Mouse (Mus musculus): Measurements from ENCODE around the gene Prdm16. TPM values are rescaled to one million over a fixed set of nuclear protein-coding genes. Genes with fewer than 3 reads are reported as not detected.

Gene Prdm16
- polyA plus RNA-seq, 1 experiment from 2014 or later, result 21.8 TPM

GRCm38 (mm10) chr4:154602409-154602808 lies 34.3 kb downstream of the Prdm16 start:
- 83% methylated on average over 10 of the region's 10 CpGs for WGBS
- peaks cover 23% of the 10 kb centered on the region for H3K27me3 ChIP-seq (replicated peaks)
- peaks cover 42% of the 10 kb centered on the region for H3K4me1 ChIP-seq (replicated peaks)
- ATAC-seq (ENCODE audit: insufficient number of reproducible peaks, low FRiP score), result no peak
- no peak overlapping the region for H3K4me2 ChIP-seq
- H3K9me3 ChIP-seq (replicated peaks), result no peaks in the 10 kb centered on the region
- no peak overlapping the region for H3K4me3 ChIP-seq
- H3K9ac ChIP-seq, result no peak overlapping the region
- H3K36me3 ChIP-seq, result no peaks in the 10 kb centered on the region
- H3K27ac ChIP-seq (ENCODE audit: poor library complexity, severe bottlenecking), result no peak overlapping the region

DNA sequence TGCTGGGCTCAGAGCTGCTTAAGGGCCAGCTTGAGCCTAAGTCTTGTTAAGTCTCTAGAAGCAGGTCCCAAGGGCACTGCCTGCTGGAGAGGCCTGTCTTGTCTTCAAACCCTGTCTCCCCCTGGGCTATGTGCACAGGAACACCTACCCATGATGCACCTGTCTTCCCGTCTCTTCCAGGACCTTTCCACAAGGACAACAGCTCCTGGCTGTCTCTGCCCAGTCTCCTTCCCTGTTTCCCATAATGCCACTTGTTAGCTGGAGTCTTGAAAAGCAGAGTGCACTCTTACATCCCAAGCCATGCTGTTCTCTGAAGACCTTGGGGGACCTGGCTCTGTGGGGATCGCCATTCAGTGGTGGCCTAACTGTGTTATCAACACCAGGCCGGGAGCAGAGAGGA lies 35.7 kb downstream of the Prdm16 start:
- Histone ChIP-seq H3K4me3 (no peak overlapping the region), H3K36me3 (no peaks in the 10 kb centered on the region), H3K4me2 (no peak overlapping the region), H3K4me1 (replicated peaks) (peaks cover 55% of the 10 kb centered on the region), H3K9me3 (replicated peaks) (no peaks in the 10 kb centered on the region), H3K9ac (no peak overlapping the region), H3K27me3 (replicated peaks) (peaks cover 27% of the 10 kb centered on the region), H3K27ac (ENCODE audit: poor library complexity, severe bottlenecking) (no peak overlapping the region)
- no peak for ATAC-seq (ENCODE audit: insufficient number of reproducible peaks, low FRiP score)
- WGBS, result 52% methylated on average over 3 of the region's 3 CpGs

GRCm38 (mm10) chr4:154599977-154600376 lies 36.7 kb downstream of the Prdm16 start:
- H3K9ac ChIP-seq, result no peak overlapping the region
- no peak for ATAC-seq (ENCODE audit: insufficient number of reproducible peaks, low FRiP score)
- H3K4me3 ChIP-seq, result no peak overlapping the region
- H3K36me3 ChIP-seq, result no peaks in the 10 kb centered on the region
- H3K4me2 ChIP-seq, result no peak overlapping the region
- WGBS, result 50% methylated on average over 10 of the region's 10 CpGs
- H3K9me3 ChIP-seq (replicated peaks), result no peaks in the 10 kb centered on the region
- H3K27me3 ChIP-seq (replicated peaks), result peaks cover 33% of the 10 kb centered on the region
- H3K27ac ChIP-seq (ENCODE audit: poor library complexity, severe bottlenecking), result no peak overlapping the region
- peaks cover 65% of the 10 kb centered on the region for H3K4me1 ChIP-seq (replicated peaks)

DNA sequence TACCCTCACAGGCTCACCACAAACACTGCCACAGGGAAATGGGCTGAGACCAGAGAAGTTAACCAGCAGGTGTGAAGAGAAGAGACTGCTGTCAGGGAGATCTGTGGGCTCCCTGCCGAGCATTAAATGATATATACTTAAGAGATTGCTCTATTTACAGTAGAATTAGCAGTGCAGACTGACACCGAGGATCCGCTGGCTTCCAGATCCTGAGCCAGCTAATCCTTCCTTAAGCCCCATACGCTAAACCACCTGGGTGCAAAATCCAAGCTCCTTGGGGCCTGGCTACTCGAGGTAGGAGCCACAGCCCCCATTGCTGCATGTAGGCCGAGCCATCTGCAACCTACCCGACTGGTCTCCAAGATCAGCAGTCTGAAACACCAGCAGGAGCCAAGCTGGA lies 38.3 kb downstream of the Prdm16 start:
- Histone ChIP-seq H3K4me1 (replicated peaks) (peaks cover 68% of the 10 kb centered on the region), H3K9me3 (replicated peaks) (no peaks in the 10 kb centered on the region), H3K36me3 (no peaks in the 10 kb centered on the region), H3K27me3 (replicated peaks) (peaks cover 33% of the 10 kb centered on the region), H3K27ac (ENCODE audit: poor library complexity, severe bottlenecking) (no peak overlapping the region), H3K9ac (no peak overlapping the region), H3K4me3 (no peak overlapping the region), H3K4me2 (no peak overlapping the region)
- 55% methylated on average over 7 of the region's 7 CpGs for WGBS
- ATAC-seq (ENCODE audit: insufficient number of reproducible peaks, low FRiP score), result no peak

- ATAC-seq (ENCODE audit: insufficient number of reproducible peaks, low FRiP score), result no peak
- no peak overlapping the region for H3K4me2 ChIP-seq
- WGBS, result 44% methylated on average over 4 of the region's 4 CpGs
- H3K36me3 ChIP-seq, result no peaks in the 10 kb centered on the region
- no peak overlapping the region for H3K9ac ChIP-seq
- no peaks in the 10 kb centered on the region for H3K9me3 ChIP-seq (replicated peaks)
- no peak overlapping the region for H3K4me3 ChIP-seq
- peaks cover 37% of the 10 kb centered on the region for H3K27me3 ChIP-seq (replicated peaks)
- H3K27ac ChIP-seq (ENCODE audit: poor library complexity, severe bottlenecking), result no peak overlapping the region
- peaks cover 80% of the 10 kb centered on the region for H3K4me1 ChIP-seq (replicated peaks)
Measured at GRCm38 (mm10) chr4:154596805-154597204, 39.9 kb downstream of the Prdm16 start.

DNA sequence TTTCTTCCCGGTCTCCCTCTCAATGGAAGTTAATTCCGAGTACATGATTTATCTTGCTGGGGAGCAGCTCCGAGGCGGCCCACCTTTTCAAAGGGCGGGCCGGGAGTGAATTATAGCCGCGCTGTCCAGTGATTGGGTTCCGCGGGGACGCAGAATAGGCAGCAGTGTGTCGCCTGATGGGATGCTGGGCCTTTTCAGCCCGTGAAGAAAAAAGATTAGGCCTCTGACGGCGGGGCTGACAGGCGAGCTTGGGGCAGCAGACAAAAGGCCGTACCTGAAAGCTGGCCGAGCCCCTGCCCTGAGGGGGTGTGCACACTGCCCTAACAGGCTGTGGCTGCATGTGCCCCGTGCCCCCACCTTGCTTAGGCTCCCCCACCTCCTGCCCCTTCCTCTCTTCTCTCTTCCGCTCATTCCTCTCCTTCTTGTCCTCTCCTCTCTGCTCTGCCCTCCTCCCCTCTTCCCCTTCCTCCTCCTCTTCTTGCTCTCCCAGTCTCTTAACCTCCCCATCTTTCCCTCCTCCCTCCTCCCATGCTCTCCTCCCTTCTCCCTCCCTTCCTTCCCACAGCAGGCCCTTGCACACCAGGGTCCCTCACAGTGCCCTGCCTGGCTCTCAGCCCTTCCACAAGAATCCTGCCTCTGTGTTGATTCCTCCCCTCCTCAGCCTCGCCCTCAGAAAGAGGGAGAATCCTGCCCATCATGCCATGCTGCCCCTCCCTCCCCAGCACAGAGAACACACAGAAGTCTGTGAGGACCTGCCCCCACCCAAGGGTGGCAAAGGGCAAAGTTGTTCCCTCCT lies 41.7 kb downstream of the Prdm16 start:
- H3K27ac ChIP-seq (ENCODE audit: poor library complexity, severe bottlenecking), result no peak overlapping the region; the same call in 1 of the 2 replicates
- peaks cover 81% of the 10 kb centered on the region for H3K4me1 ChIP-seq (replicated peaks)
- H3K4me2 ChIP-seq, result peak overlapping the region; percentile 19
- H3K27me3 ChIP-seq (replicated peaks), result peaks cover 32% of the 10 kb centered on the region
- no peak overlapping the region for H3K4me3 ChIP-seq
- H3K36me3 ChIP-seq, result no peaks in the 10 kb centered on the region
- H3K9ac ChIP-seq, result peak overlapping the region; percentile 29; the same call in 1 of the 2 replicates
- WGBS, result 26% methylated on average over 21 of the region's 21 CpGs
- no peak for ATAC-seq (ENCODE audit: insufficient number of reproducible peaks, low FRiP score)
- H3K9me3 ChIP-seq (replicated peaks), result no peaks in the 10 kb centered on the region

GRCm38 (mm10) chr4:154594116-154594760 lies 42.4 kb downstream of the Prdm16 start:
- peak overlapping the region; percentile 19; the same call in 1 of the 2 replicates for H3K4me2 ChIP-seq
- no peak for ATAC-seq (ENCODE audit: insufficient number of reproducible peaks, low FRiP score)
- 64% methylated on average over 17 of the region's 17 CpGs for WGBS

GRCm38 (mm10) chr4:154592562-154592961 lies 44.1 kb downstream of the Prdm16 start:
- WGBS, result 58% methylated on average over 13 of the region's 13 CpGs
- Histone ChIP-seq H3K27me3 (replicated peaks) (peaks cover 19% of the 10 kb centered on the region; the same call in 1 of the 2 replicates), H3K4me3 (no peak overlapping the region), H3K27ac (ENCODE audit: poor library complexity, severe bottlenecking) (no peak overlapping the region), H3K4me1 (replicated peaks) (peaks cover 78% of the 10 kb centered on the region), H3K9ac (0 out of 2 replicates have a peak overlapping the region, but pooled peaks have one; percentile 8), H3K4me2 (peak overlapping the region; percentile 8; the same call in 1 of the 2 replicates), H3K36me3 (no peaks in the 10 kb centered on the region), H3K9me3 (replicated peaks) (no peaks in the 10 kb centered on the region)
- no peak for ATAC-seq (ENCODE audit: insufficient number of reproducible peaks, low FRiP score)

More at GRCm38 (mm10) chr4:154594116-154594760, 42.4 kb downstream of the Prdm16 start:
- H3K36me3 ChIP-seq, result no peaks in the 10 kb centered on the region
- H3K9ac ChIP-seq, result no peak overlapping the region
- H3K4me1 ChIP-seq (replicated peaks), result peaks cover 75% of the 10 kb centered on the region
- no peak overlapping the region for H3K4me3 ChIP-seq
- no peaks in the 10 kb centered on the region for H3K9me3 ChIP-seq (replicated peaks)
- H3K27ac ChIP-seq (ENCODE audit: poor library complexity, severe bottlenecking), result no peak overlapping the region
- peaks cover 32% of the 10 kb centered on the region for H3K27me3 ChIP-seq (replicated peaks)

GRCm38 (mm10) chr4:154590910-154591309 lies 45.8 kb downstream of the Prdm16 start:
- Histone ChIP-seq H3K4me2 (no peak overlapping the region), H3K4me3 (no peak overlapping the region), H3K9ac (no peak overlapping the region), H3K27me3 (replicated peaks) (peaks cover 14% of the 10 kb centered on the region; the same call in 1 of the 2 replicates), H3K27ac (ENCODE audit: poor library complexity, severe bottlenecking) (no peak overlapping the region), H3K36me3 (no peaks in the 10 kb centered on the region), H3K9me3 (replicated peaks) (no peaks in the 10 kb centered on the region), H3K4me1 (replicated peaks) (peaks cover 80% of the 10 kb centered on the region)
- no peak for ATAC-seq (ENCODE audit: insufficient number of reproducible peaks, low FRiP score)
- WGBS, result 78% methylated on average over 10 of the region's 11 CpGs

DNA sequence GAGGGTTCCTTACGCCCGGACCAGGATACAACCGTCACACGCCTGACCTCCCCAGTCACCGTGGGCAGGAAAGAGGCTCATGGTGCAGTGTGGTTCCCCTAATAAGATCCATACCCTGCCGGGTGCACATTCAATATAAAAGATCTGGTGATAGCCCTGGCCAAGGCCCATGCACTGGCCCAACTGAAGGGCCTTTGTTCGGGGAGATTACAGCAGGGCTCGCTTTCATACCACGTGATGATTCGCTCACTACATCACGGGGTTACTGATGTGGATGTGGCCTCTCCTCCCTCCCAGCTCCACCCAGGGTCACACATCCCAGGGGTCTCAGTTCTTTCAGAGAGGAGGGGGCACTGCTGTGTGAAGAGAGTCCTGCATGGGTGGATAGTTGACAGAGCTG lies 50.3 kb downstream of the Prdm16 start:
- Histone ChIP-seq H3K27me3 (replicated peaks) (0 out of 2 replicates have a peak, but pooled peaks cover 4% of the 10 kb centered on the region), H3K9ac (0 out of 2 replicates have a peak overlapping the region, but pooled peaks have one; percentile 30), H3K4me1 (replicated peaks) (peaks cover 62% of the 10 kb centered on the region), H3K27ac (ENCODE audit: poor library complexity, severe bottlenecking) (peak overlapping the region; percentile 66), H3K4me2 (no peak overlapping the region), H3K36me3 (no peaks in the 10 kb centered on the region), H3K9me3 (replicated peaks) (no peaks in the 10 kb centered on the region), H3K4me3 (no peak overlapping the region)
- ATAC-seq (ENCODE audit: insufficient number of reproducible peaks, low FRiP score), result no peak
- 76% methylated on average over 11 of the region's 11 CpGs for WGBS

GRCm38 (mm10) chr4:154585779-154586178 lies 50.9 kb downstream of the Prdm16 start:
- H3K9ac ChIP-seq, result 0 out of 2 replicates have a peak overlapping the region, but pooled peaks have one; percentile 30
- 0 out of 2 replicates have a peak, but pooled peaks cover 4% of the 10 kb centered on the region for H3K27me3 ChIP-seq (replicated peaks)
- H3K27ac ChIP-seq (ENCODE audit: poor library complexity, severe bottlenecking), result peak overlapping the region; percentile 66; the same call in 1 of the 2 replicates
- no peaks in the 10 kb centered on the region for H3K36me3 ChIP-seq
- 46% methylated on average over 14 of the region's 14 CpGs for WGBS
- peak overlapping the region; percentile 3; the same call in 1 of the 2 replicates for H3K4me2 ChIP-seq
- H3K4me3 ChIP-seq, result no peak overlapping the region
- ATAC-seq (ENCODE audit: insufficient number of reproducible peaks, low FRiP score), result no peak
- no peaks in the 10 kb centered on the region for H3K9me3 ChIP-seq (replicated peaks)
- peaks cover 66% of the 10 kb centered on the region for H3K4me1 ChIP-seq (replicated peaks)

Data from heart, embryonic 12.5 days (tissue).